Mouse (Mus musculus) lung, postnatal 36 days (tissue): ENCODE measurements around the gene Otulin.

Experiments used
- DNase-seq: peaks from one replicate; pipeline ENCODE4 v3.0.0; 2022; ENCODE audit warnings: mixed read lengths

The Otulin gene

DNA sequence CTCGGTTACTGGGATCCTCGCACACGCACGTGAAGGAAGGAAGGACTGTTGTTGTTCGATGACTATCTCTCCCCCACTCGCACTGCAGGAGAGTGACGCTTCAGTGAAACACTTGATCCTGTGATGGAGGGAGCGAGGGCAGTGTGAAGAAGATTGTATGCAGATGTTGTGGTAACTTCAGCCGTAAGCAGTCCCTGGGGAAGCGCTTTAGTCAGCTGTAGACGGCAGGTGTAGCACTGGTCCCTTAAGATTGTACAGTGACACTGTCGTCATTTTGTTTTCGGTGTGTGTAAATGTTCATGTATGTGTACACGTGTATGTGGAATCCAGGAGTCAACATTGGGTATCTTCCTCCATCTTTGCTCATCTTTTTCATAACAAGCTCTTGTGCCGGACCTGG is 130.1 kb downstream of the Otulin start:
- no peak for DNase-seq

DNA sequence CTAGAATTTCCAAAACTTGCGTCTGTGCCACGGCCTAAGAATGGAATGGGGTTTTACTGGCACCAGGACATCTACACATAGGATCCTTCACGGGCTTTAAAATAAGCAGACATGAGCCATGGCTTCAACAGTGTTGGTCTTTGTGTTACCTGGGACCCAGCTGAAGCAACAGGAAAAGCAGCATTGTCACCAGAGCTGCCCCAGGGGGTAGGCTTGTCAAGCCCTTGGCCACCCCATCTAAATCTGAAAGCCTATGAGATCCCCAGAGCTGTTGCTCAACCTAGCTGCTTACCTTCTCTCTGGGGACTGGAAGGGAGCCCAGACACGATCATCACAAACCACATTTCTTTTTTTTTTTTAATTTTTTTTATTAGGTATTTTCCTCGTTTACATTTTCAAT is 132.4 kb downstream of the Otulin start:
- DNase-seq, result no peak

DNA sequence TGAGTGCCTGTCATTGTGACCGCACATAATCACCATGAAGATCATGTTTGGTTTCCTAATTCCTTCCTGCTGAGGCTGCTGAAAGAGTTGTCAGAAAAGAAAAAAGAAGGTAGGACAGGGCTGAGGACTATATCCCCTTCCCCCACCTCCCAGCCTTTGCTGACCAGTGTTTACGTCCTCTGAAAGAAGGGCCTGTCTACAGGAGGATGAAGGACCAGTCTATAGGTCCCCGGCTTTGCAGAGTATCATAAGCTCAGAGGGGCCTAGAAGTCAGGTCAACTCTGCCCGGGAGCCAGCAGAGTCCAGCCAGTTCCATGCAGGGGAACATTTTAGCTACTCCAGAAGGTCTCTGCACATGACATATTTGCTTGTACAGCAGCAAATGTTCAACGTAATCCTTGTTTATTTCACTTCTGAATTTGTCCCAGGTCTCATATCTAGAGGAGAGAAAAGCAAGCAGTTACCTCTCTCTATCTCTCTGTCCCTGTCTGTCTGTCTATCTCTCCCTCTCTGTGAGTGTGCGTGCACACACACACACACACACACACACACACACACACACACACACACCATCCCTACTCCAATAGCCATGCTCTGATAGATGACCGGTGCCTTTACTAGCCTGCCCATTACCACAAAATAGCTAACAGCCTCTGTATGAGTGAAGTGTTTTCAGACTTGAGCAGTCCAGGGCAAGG is 133.0 kb downstream of the Otulin start:
- DNase-seq, result no peak

DNA sequence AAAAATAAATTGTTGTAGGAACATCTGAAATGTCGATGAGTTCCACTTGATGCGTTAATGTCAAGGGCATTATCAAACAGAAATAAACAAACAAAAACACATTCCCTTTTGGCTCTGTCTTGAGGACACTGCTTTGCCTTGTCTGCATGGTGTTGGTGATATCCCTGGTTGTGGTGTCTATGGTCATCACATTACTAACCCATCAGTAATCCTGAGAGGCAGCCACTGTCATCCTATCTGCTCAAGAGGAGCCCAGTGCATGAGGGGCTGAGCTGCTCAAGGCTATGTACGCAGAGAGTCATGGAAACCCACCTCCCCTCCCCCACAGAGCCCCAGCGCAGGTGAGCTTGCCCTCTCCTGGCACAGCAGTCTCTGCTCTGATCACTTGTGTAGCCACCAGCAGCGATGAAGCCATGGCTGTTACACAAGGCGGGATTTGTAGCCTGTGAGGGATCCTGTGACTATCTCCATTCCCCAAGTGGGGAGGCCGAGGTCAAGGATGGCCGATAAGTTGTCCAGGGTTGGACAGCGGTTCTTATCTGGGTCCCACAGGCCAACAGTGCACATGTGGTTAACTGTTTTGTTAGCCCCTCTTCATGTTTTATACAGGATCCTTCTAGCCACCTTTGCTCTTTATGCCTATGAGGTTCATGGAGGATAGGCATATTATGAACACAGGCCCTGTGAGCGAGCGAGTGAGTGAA is 133.7 kb downstream of the Otulin start:
- no peak for DNase-seq

DNA sequence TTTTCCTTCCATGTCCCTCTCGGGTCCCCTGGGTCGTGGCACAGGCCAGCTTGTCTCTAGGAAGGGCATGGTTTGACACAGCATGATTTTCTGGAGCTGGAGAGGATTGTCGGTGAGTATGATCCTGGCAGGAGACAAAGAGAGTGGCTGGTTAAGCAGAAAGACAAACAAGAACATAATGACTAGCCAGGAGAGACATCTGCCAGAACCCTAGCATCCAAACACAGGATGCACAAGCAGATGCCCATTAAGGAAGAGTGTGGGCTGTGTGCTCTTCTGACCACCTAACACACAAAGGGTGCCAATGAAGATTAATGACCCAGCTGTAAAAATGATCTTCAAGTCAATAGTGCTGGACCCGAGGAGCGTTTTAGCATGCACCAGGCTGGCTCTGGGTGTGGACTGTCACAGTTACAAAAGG is 134.5 kb downstream of the Otulin start:
- no peak for DNase-seq

DNA sequence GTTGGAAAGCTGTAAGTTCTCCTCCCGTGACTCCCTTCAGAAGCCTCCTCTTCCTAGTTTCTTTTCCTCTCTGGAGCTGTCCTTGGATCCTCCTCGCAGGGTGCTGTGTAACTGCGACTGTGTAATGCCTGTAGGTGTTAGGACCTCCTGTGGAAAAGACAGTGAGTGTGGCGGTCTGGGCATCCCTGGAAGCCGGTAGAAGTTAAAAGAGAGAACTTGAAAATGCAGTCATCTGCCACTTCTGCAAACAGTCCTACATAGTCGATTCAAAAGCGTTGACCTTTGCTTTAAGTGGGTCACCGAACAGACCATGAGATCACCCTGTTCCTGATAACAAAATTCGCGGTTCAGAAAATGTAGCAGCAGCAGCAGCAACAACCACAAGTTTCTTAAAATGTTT is 137.0 kb downstream of the Otulin start:
- no peak for DNase-seq

DNA sequence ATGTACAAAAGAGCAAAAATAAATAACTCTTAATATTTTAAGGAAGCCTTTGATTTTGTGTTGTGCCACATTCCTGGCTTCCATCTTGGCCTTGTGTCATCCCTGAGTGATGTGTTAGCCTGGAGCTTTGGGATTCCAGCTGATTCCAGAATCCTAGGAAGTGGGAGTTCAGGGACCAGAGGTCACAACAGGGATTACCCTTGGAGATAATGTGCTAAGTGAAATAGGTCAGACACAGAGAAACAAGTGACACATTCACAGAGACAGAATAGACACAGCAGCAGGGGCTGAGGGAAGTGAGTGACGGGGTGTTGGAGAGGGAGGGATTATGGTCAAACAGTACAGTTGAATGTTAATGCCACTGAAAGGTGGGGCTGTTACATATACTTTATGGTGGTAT is 137.8 kb downstream of the Otulin start:
- DNase-seq, result no peak
